Mouse (Mus musculus) stomach, embryonic 14.5 days (tissue): ENCODE data around the gene Cpa5. TPM values are rescaled to one million over a fixed set of nuclear protein-coding genes. Genes with fewer than 3 reads are reported as not detected.

Source experiments
- ATAC-seq: fragments of 200-750 bp; cut with Nextera tagmentation; 2 replicates; pipeline ENCODE4 v1.8.0; 2017; ENCODE audit warnings: low read depth, moderate TSS enrichment; ENCODE audit not compliant: insufficient number of reproducible peaks, insufficient read depth, low FRiP score
- H3K27ac ChIP-seq: fragments of 300-500 bp; sonication (generic); 2 replicates; pipeline ENCODE4 v1.5.1; 2014; ENCODE audit warnings: mild to moderate bottlenecking, low read length, moderate library complexity, mixed read lengths
- H3K27me3 ChIP-seq: fragments of 300-500 bp; sonication (generic); 2 replicates; pipeline ENCODE4 v1.6.1; 2014; ENCODE audit warnings: low read length, control low read depth, mixed read lengths; ENCODE audit not compliant: control insufficient read depth, insufficient read depth
- H3K36me3 ChIP-seq: fragments of 300-500 bp; sonication (generic); 2 replicates; pipeline ENCODE4 v1.6.1; 2014; ENCODE audit warnings: mild to moderate bottlenecking, control low read depth, low read length, moderate library complexity, mixed read lengths; ENCODE audit not compliant: control insufficient read depth, insufficient read depth
- H3K4me1 ChIP-seq: fragments of 300-500 bp; sonication (generic); 2 replicates; pipeline ENCODE4 v1.6.1; 2014; ENCODE audit warnings: low read length, control low read depth, mixed read lengths; ENCODE audit not compliant: control insufficient read depth, insufficient read depth
- H3K4me2 ChIP-seq: fragments of 300-500 bp; sonication (generic); replicated peaks from 2 replicates; pipeline ENCODE4 v1.6.1; 2014; ENCODE audit warnings: low read depth, low read length, control low read depth
- H3K4me3 ChIP-seq: fragments of 300-500 bp; sonication (generic); 2 replicates; pipeline ENCODE4 v1.5.1; 2014; ENCODE audit warnings: low read depth, low read length, control low read depth
- H3K9ac ChIP-seq: fragments of 300-500 bp; sonication (generic); replicated peaks from 2 replicates; pipeline ENCODE4 v1.6.1; 2014; ENCODE audit warnings: low read depth, mild to moderate bottlenecking, control low read depth, low read length, moderate library complexity, mixed read lengths
- H3K9me3 ChIP-seq: fragments of 300-500 bp; sonication (generic); 2 replicates; pipeline ENCODE4 v1.6.1; 2016; ENCODE audit warnings: low read depth, low read length, control low read depth; ENCODE audit not compliant: control insufficient read depth
- WGBS: fragments of 180-500 bp; shearing (Covaris S2); extraction: QIAGEN DNeasy Blood & Tissue Kit; methylation state at CpG from one replicate; pipeline ENCODE4 v1.1.7; 2014; 5-methylcytosine and 5-hydroxymethylcytosine counted together
- polyA plus RNA-seq: library from polyadenylated mRNA; unstranded; fragments of >200 nt; fragmentation: Nextera tagmentation; extraction: Ambion mirVana; gene quantifications from 2 replicates; pipeline ENCODE4 v1.2.1, GENCODE M21; 2014

Cpa5 gene
- polyA plus RNA-seq, 1 experiment from 2014 or later, result 0.13 TPM

- ATAC-seq, result no peak
- no peaks in the 10 kb centered on the region for H3K9me3 ChIP-seq
- WGBS, result 68% methylated on average over 5 of the region's 5 CpGs
- no peak within 1 kb of the TSS for H3K9ac ChIP-seq
- H3K27ac ChIP-seq, result no peak within 1 kb of the TSS
- no peaks in the 10 kb centered on the region for H3K36me3 ChIP-seq
- H3K27me3 ChIP-seq, result no peaks in the 10 kb centered on the region
- no peak within 1 kb of the TSS for H3K4me3 ChIP-seq
- no peak within 1 kb of the TSS for H3K4me2 ChIP-seq
- peaks cover 11% of the 10 kb centered on the region for H3K4me1 ChIP-seq
Observed at GRCm38 (mm10) chr6:30638674-30639268, 28.0 kb downstream of the Cpa5 start, which contains the start of gene Cpa1. Gene Cpa1, plus strand, starts transcription at chr6:30639218.

- Histone ChIP-seq H3K27me3 (no peaks in the 10 kb centered on the region), H3K9ac (no peak overlapping the region), H3K4me3 (no peak overlapping the region), H3K36me3 (no peaks in the 10 kb centered on the region), H3K9me3 (no peaks in the 10 kb centered on the region), H3K27ac (no peak overlapping the region), H3K4me1 (no peaks in the 10 kb centered on the region), H3K4me2 (no peak overlapping the region)
- WGBS, result 64% methylated on average over 12 of the region's 12 CpGs
- no peak for ATAC-seq
Observed at GRCm38 (mm10) chr6:30643694-30644460, 33.1 kb downstream of the Cpa5 start.

GRCm38 (mm10) chr6:30644462-30644861, 33.7 kb downstream of the Cpa5 start:
- Histone ChIP-seq H3K4me1 (no peaks in the 10 kb centered on the region), H3K36me3 (no peaks in the 10 kb centered on the region), H3K4me3 (no peak overlapping the region), H3K27me3 (no peaks in the 10 kb centered on the region), H3K27ac (no peak overlapping the region), H3K9me3 (no peaks in the 10 kb centered on the region), H3K4me2 (no peak overlapping the region), H3K9ac (no peak overlapping the region)
- no peak for ATAC-seq
- WGBS, result 78% methylated on average over 3 of the region's 3 CpGs

- Histone ChIP-seq H3K36me3 (no peaks in the 10 kb centered on the region), H3K9me3 (no peaks in the 10 kb centered on the region), H3K9ac (no peak overlapping the region), H3K27ac (no peak overlapping the region), H3K4me3 (no peak overlapping the region), H3K4me1 (no peaks in the 10 kb centered on the region), H3K4me2 (no peak overlapping the region), H3K27me3 (no peaks in the 10 kb centered on the region)
- ATAC-seq, result no peak
- whole genome bisulfite sequencing, result 73% methylated on average over 6 of the region's 6 CpGs
Observed at GRCm38 (mm10) chr6:30645379-30645778, 34.6 kb downstream of the Cpa5 start.

GRCm38 (mm10) chr6:30649651-30650296, 39.0 kb downstream of the Cpa5 start:
- Histone ChIP-seq H3K4me1 (peaks cover 19% of the 10 kb centered on the region), H3K4me3 (no peak overlapping the region), H3K4me2 (no peak overlapping the region), H3K9ac (no peak overlapping the region), H3K36me3 (no peaks in the 10 kb centered on the region), H3K9me3 (no peaks in the 10 kb centered on the region), H3K27me3 (no peaks in the 10 kb centered on the region), H3K27ac (no peak overlapping the region)
- WGBS, result 57% methylated on average over 11 of the region's 11 CpGs
- ATAC-seq, result no peak

- Histone ChIP-seq H3K9me3 (no peaks in the 10 kb centered on the region), H3K27me3 (no peaks in the 10 kb centered on the region), H3K9ac (no peak overlapping the region), H3K4me3 (no peak overlapping the region), H3K4me1 (peaks cover 26% of the 10 kb centered on the region), H3K36me3 (no peaks in the 10 kb centered on the region), H3K4me2 (no peak overlapping the region), H3K27ac (peak overlapping the region; percentile 71)
- ATAC-seq, result no peak
- 37% methylated on average over 9 of the region's 9 CpGs for WGBS
Observed at GRCm38 (mm10) chr6:30652425-30653188, 41.8 kb downstream of the Cpa5 start.

GRCm38 (mm10) chr6:30653518-30653917, 42.7 kb downstream of the Cpa5 start:
- Histone ChIP-seq H3K36me3 (no peaks in the 10 kb centered on the region), H3K4me3 (no peak overlapping the region), H3K27ac (peak overlapping the region; percentile 71), H3K9me3 (no peaks in the 10 kb centered on the region), H3K4me2 (no peak overlapping the region), H3K27me3 (no peaks in the 10 kb centered on the region), H3K4me1 (peaks cover 26% of the 10 kb centered on the region), H3K9ac (no peak overlapping the region)
- 58% methylated on average over 6 of the region's 6 CpGs for WGBS
- no peak for ATAC-seq

GRCm38 (mm10) chr6:30654402-30654859, 43.6 kb downstream of the Cpa5 start:
- no peak overlapping the region for H3K4me2 ChIP-seq
- H3K36me3 ChIP-seq, result no peaks in the 10 kb centered on the region
- no peak for ATAC-seq
- H3K9ac ChIP-seq, result no peak overlapping the region
- no peak overlapping the region for H3K4me3 ChIP-seq
- H3K9me3 ChIP-seq, result no peaks in the 10 kb centered on the region
- H3K27ac ChIP-seq, result peak overlapping the region; percentile 28
- 58% methylated on average over 6 of the region's 6 CpGs for WGBS
- H3K27me3 ChIP-seq, result no peaks in the 10 kb centered on the region
- H3K4me1 ChIP-seq, result peaks cover 26% of the 10 kb centered on the region
